Mouse (Mus musculus): ENCODE results near the gene Tceanc2. TPM values are rescaled to one million over a fixed set of nuclear protein-coding genes. Genes with fewer than 3 reads are reported as not detected.

The Tceanc2 gene
- polyA plus RNA-seq, 1 experiment = 15.6 TPM

DNA sequence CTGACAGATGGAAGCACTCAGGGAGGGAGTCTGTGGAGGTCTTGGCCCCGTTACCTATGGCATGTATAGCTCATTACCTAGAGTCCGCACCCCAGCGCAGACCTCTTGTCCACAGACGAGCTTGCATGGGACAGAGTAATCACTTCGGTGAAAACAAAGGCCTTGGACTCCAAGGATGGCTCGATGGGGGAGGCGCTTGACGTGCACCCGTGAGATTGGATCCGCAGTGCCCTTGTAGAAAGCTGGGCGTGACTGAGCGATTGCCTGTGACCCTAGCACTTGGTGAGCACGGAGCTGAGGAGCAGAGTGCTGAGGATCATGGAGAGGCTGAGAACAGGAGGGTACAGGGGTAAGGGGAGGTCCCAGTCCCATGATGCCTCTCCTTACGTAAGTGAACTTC is 87.2 kb downstream of the Tceanc2 start:
- Histone ChIP-seq H3K27me3 (ENCODE audit: control insufficient read depth, insufficient read depth, insufficient read length) (peaks cover 20% of the 10 kb centered on the region), H3K79me2 (ENCODE audit: control insufficient read depth, insufficient read depth) (no peaks in the 10 kb centered on the region), H3ac (ENCODE audit: control insufficient read depth, insufficient read length, low read depth) (no peak overlapping the region), H3K4me3 (ENCODE audit: insufficient read depth, poor library complexity, severe bottlenecking) (no peak overlapping the region), H3K79me3 (ENCODE audit: low read depth) (no peaks in the 10 kb centered on the region), H3K36me3 (ENCODE audit: control insufficient read depth, insufficient read depth) (no peaks in the 10 kb centered on the region)
- TF ChIP-seq CEBPB (IDR thresholded peaks at IDR 0.05; ENCODE audit: low read depth) (no peak), USF1 (IDR thresholded peaks at IDR 0.05; ENCODE audit: low read depth) (no peak), MAX (IDR thresholded peaks at IDR 0.05) (no peak), MYOD1 (IDR thresholded peaks at IDR 0.05; ENCODE audit: control insufficient read depth, insufficient read length, low read depth) (no peak), FOSL1 (IDR thresholded peaks at IDR 0.05; ENCODE audit: insufficient read depth, low read length, poor library complexity, severe bottlenecking) (no peak), MYOG (IDR thresholded peaks at IDR 0.05; ENCODE audit: control insufficient read depth, extremely low read depth, insufficient read length) (no peak), CTCF (IDR thresholded peaks at IDR 0.05; ENCODE audit: control insufficient read depth, insufficient read depth, insufficient read length) (no peak)

DNA sequence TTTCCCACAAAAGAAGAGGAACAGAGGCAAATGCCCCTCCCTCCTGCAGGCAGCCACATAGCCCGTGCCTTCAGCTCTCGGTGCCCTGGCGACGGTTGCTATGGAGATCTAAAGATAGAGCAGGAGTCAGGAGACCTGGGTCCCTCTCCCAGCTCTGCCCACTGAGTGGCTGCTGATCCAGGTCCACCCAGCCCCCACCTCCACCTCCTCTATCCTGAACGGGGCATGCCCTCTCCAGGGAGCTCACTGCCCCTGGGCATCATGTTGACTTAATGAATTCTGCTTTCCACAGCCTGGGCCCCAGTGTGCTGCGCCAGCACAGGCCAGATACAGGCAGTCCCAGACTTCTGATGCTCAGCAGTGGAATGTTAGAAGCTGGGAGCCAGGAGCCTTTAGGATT is 94.1 kb downstream of the Tceanc2 start:
- TF ChIP-seq MYOG (IDR thresholded peaks at IDR 0.05; ENCODE audit: control insufficient read depth, extremely low read depth, insufficient read length) (no peak), USF1 (IDR thresholded peaks at IDR 0.05; ENCODE audit: low read depth) (no peak), MAX (IDR thresholded peaks at IDR 0.05) (no peak), MYOD1 (IDR thresholded peaks at IDR 0.05; ENCODE audit: control insufficient read depth, insufficient read length, low read depth) (no peak), FOSL1 (IDR thresholded peaks at IDR 0.05; ENCODE audit: insufficient read depth, low read length, poor library complexity, severe bottlenecking) (no peak), CTCF (IDR thresholded peaks at IDR 0.05; ENCODE audit: control insufficient read depth, insufficient read depth, insufficient read length) (no peak)
- Histone ChIP-seq H3K4me3 (ENCODE audit: insufficient read depth, poor library complexity, severe bottlenecking) (no peak overlapping the region), H3K79me3 (ENCODE audit: low read depth) (no peaks in the 10 kb centered on the region), H3K27me3 (ENCODE audit: control insufficient read depth, insufficient read depth, insufficient read length) (peaks cover 21% of the 10 kb centered on the region), H3K79me2 (ENCODE audit: control insufficient read depth, insufficient read depth) (no peaks in the 10 kb centered on the region), H3ac (ENCODE audit: control insufficient read depth, insufficient read length, low read depth) (no peak overlapping the region), H3K36me3 (ENCODE audit: control insufficient read depth, insufficient read depth) (no peaks in the 10 kb centered on the region)

GRCm38 (mm10) chr4:107084343-107084742 is 94.6 kb downstream of the Tceanc2 start:
- Histone ChIP-seq H3K79me2 (ENCODE audit: control insufficient read depth, insufficient read depth) (no peaks in the 10 kb centered on the region), H3K79me3 (ENCODE audit: low read depth) (no peaks in the 10 kb centered on the region), H3K27me3 (ENCODE audit: control insufficient read depth, insufficient read depth, insufficient read length) (peaks cover 15% of the 10 kb centered on the region), H3K4me3 (ENCODE audit: insufficient read depth, poor library complexity, severe bottlenecking) (no peak overlapping the region), H3K36me3 (ENCODE audit: control insufficient read depth, insufficient read depth) (no peaks in the 10 kb centered on the region), H3ac (ENCODE audit: control insufficient read depth, insufficient read length, low read depth) (no peak overlapping the region)
- no peak for TF ChIP-seq CTCF (IDR thresholded peaks at IDR 0.05; ENCODE audit: control insufficient read depth, insufficient read depth, insufficient read length)
- TF ChIP-seq FOSL1 (IDR thresholded peaks at IDR 0.05; ENCODE audit: insufficient read depth, low read length, poor library complexity, severe bottlenecking) = no peak
- no peak for TF ChIP-seq USF1 (IDR thresholded peaks at IDR 0.05; ENCODE audit: low read depth)
- TF ChIP-seq MYOG (IDR thresholded peaks at IDR 0.05; ENCODE audit: control insufficient read depth, extremely low read depth, insufficient read length) = no peak
- TF ChIP-seq MYOD1 (IDR thresholded peaks at IDR 0.05; ENCODE audit: control insufficient read depth, insufficient read length, low read depth) = no peak
- no peak for TF ChIP-seq MAX (IDR thresholded peaks at IDR 0.05)
- no peak for TF ChIP-seq CEBPB (IDR thresholded peaks at IDR 0.05; ENCODE audit: low read depth)

Other genes starting within 250 kb of the Tceanc2 start
- gene Mrpl37, start 112.2 kb downstream of the Tceanc2 start, polyA plus RNA-seq (2012; fragmentation: generic; extraction: Trizol) = 75.5 TPM
- 9.5 TPM for gene Cyb5rl, start 112.1 kb downstream of the Tceanc2 start, polyA plus RNA-seq (2012; fragmentation: generic; extraction: Trizol)
- not detected for gene Cdcp2, start 82.2 kb downstream of the Tceanc2 start, polyA plus RNA-seq (2012; fragmentation: generic; extraction: Trizol)
- 142 TPM for gene Tmem59, start 717 bp downstream of the Tceanc2 start, polyA plus RNA-seq (2012; fragmentation: generic; extraction: Trizol)
- not detected for gene Ldlrad1, start 30.1 kb upstream of the Tceanc2 start, polyA plus RNA-seq (2012; fragmentation: generic; extraction: Trizol)
- 32.5 TPM for gene Lrrc42, start 74.4 kb upstream of the Tceanc2 start, polyA plus RNA-seq (2012; fragmentation: generic; extraction: Trizol)
- gene Hspb11, start 74.5 kb upstream of the Tceanc2 start, polyA plus RNA-seq (2012; fragmentation: generic; extraction: Trizol) = 15.5 TPM
- not detected for gene Dio1, start 128.1 kb upstream of the Tceanc2 start, polyA plus RNA-seq (2012; fragmentation: generic; extraction: Trizol)
- gene Yipf1, start 135.2 kb upstream of the Tceanc2 start, polyA plus RNA-seq (2012; fragmentation: generic; extraction: Trizol) = 35.1 TPM
- 22.8 TPM for gene Ndc1, start 188.7 kb upstream of the Tceanc2 start, polyA plus RNA-seq (2012; fragmentation: generic; extraction: Trizol)